Mouse (Mus musculus): Measurements from ENCODE around the gene Ybx1. TPM values are rescaled to one million over a fixed set of nuclear protein-coding genes. Genes with fewer than 3 reads are reported as not detected.

The Ybx1 gene
- 680 and 703 TPM in 2 replicates for polyA plus RNA-seq (2015; fragmentation: Nextera tagmentation; extraction: Ambion mirVana)

GRCm38 (mm10) chr4:119294415-119295133 is at the start of gene Ybx1:
Gene Ybx1, minus strand, starts transcription at chr4:119294604.
- H3K9me3 ChIP-seq (replicated peaks), result no peaks in the 10 kb centered on the region
- peak within 1 kb of the TSS; percentile 72 for H3K4me2 ChIP-seq
- H3K36me3 ChIP-seq, result peaks cover 17% of the 10 kb centered on the region; the same call in 1 of the 2 replicates
- peaks cover 28% of the 10 kb centered on the region for H3K4me1 ChIP-seq
- peak within 1 kb of the TSS; percentile 96 for H3K27ac ChIP-seq
- peak; percentile 99 for ATAC-seq (replicated peaks; ENCODE audit: low FRiP score)
- 0% methylated on average over 61 of the region's 61 CpGs for WGBS
- peak within 1 kb of the TSS; percentile 86 for H3K9ac ChIP-seq
- H3K27me3 ChIP-seq, result no peaks in the 10 kb centered on the region
- H3K4me3 ChIP-seq (replicated peaks), result peak within 1 kb of the TSS; percentile 58

GRCm38 (mm10) chr4:119338861-119339361 is 44.5 kb upstream of the Ybx1 start:
- Histone ChIP-seq H3K27ac (no peak overlapping the region), H3K36me3 (no peaks in the 10 kb centered on the region), H3K27me3 (no peaks in the 10 kb centered on the region), H3K4me3 (replicated peaks) (no peak overlapping the region), H3K4me2 (0 out of 2 replicates have a peak overlapping the region, but pooled peaks have one; percentile 37), H3K9ac (no peak overlapping the region), H3K9me3 (replicated peaks) (no peaks in the 10 kb centered on the region), H3K4me1 (no peaks in the 10 kb centered on the region)
- peak; percentile 49; the same call in 1 of the 2 replicates for ATAC-seq (replicated peaks; ENCODE audit: low FRiP score)
- 4% methylated on average over 10 of the region's 10 CpGs for WGBS

GRCm38 (mm10) chr4:119338422-119338821 is 44.0 kb upstream of the Ybx1 start:
- H3K4me3 ChIP-seq (replicated peaks), result no peak overlapping the region
- 74% methylated on average over 4 of the region's 4 CpGs for WGBS
- H3K4me2 ChIP-seq, result 0 out of 2 replicates have a peak overlapping the region, but pooled peaks have one; percentile 37
- no peak overlapping the region for H3K9ac ChIP-seq
- no peaks in the 10 kb centered on the region for H3K27me3 ChIP-seq
- no peaks in the 10 kb centered on the region for H3K36me3 ChIP-seq
- no peak overlapping the region for H3K27ac ChIP-seq
- no peaks in the 10 kb centered on the region for H3K9me3 ChIP-seq (replicated peaks)
- no peaks in the 10 kb centered on the region for H3K4me1 ChIP-seq
- no peak for ATAC-seq (replicated peaks; ENCODE audit: low FRiP score)

- Histone ChIP-seq H3K4me3 (replicated peaks) (no peak overlapping the region), H3K9ac (no peak overlapping the region), H3K36me3 (no peaks in the 10 kb centered on the region), H3K27me3 (no peaks in the 10 kb centered on the region), H3K4me1 (no peaks in the 10 kb centered on the region), H3K9me3 (replicated peaks) (no peaks in the 10 kb centered on the region), H3K27ac (no peak overlapping the region), H3K4me2 (no peak overlapping the region)
- WGBS, result 91% methylated on average over 6 of the region's 6 CpGs
- no peak for ATAC-seq (replicated peaks; ENCODE audit: low FRiP score)
These were observed 39.1 kb upstream of the Ybx1 start for GRCm38 (mm10) chr4:119333487-119333886.

DNA sequence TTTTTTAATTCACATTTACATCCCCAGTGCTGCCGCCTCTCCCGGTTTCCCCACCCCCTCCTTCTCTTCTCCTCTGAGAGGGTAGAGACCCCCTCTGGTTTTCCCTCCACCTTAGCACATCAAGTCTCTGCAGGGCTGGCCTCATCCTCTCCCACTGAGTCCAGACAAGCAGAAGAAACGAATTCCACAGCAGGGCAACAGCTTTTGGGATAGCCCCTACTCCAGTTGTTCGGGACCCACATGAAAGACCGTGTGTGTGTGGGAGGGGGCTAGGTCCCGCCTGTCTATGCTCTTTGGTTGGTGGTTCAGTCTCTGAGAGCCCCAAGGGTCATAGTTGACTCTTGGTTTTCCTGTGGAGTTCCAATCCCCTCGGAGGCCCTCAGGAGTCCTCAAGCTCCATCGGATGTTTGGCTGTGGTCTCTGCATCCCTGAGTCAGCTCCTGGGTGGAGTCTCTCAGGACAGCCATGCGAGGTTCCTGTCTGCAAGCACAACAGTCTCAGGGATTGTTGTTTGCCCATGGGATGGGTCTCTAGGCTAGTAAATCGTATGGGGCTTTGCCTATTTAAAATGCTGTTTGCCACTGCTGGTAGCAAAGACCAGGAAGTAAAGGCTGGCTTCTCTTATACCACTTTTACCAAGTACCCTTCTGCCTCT is 26.6 kb upstream of the Ybx1 start:
- peaks cover 32% of the 10 kb centered on the region for H3K36me3 ChIP-seq
- H3K9me3 ChIP-seq (replicated peaks), result no peaks in the 10 kb centered on the region
- H3K27me3 ChIP-seq, result no peaks in the 10 kb centered on the region
- peak; percentile 61 for ATAC-seq (replicated peaks; ENCODE audit: low FRiP score)
- peaks cover 16% of the 10 kb centered on the region for H3K4me1 ChIP-seq
- peak overlapping the region; percentile 89 for H3K4me2 ChIP-seq
- H3K4me3 ChIP-seq (replicated peaks), result peak overlapping the region; percentile 63
- peak overlapping the region; percentile 60 for H3K9ac ChIP-seq
- H3K27ac ChIP-seq, result peak overlapping the region; percentile 84
- 19% methylated on average over 10 of the region's 10 CpGs for WGBS

GRCm38 (mm10) chr4:119320131-119320830 is 25.9 kb upstream of the Ybx1 start, which contains the start of gene Ppih:
Gene Ppih, minus strand, starts transcription at chr4:119320546.
- Histone ChIP-seq H3K4me3 (replicated peaks) (peak within 1 kb of the TSS; percentile 63), H3K9me3 (replicated peaks) (no peaks in the 10 kb centered on the region), H3K9ac (peak within 1 kb of the TSS; percentile 60), H3K27ac (peak within 1 kb of the TSS; percentile 84), H3K4me2 (peak within 1 kb of the TSS; percentile 89), H3K27me3 (no peaks in the 10 kb centered on the region), H3K36me3 (peaks cover 40% of the 10 kb centered on the region), H3K4me1 (peaks cover 16% of the 10 kb centered on the region)
- peak; percentile 98 for ATAC-seq (replicated peaks; ENCODE audit: low FRiP score)
- WGBS, result under 1% methylated on average over 44 of the region's 44 CpGs

DNA sequence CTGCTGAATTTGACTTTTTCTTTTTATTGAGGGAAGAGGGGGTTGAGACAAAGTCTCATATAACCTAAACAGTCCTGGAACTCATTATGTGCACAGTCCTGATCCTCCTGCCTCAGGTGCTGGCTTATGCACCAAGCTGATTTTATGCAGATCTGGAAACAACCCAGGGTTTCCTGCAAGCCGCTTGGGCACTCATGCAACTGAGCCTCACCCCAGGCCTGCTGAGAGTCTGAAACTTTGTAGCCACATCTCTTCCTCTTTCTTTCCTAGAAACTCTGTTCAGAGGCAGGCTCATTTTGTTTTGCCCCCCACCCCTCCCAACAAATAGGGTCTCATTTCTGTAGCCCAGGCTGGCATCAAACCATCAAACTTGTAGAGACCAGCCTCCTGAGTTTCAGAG is 19.4 kb upstream of the Ybx1 start:
- 84% methylated on average over 1 of the region's 1 CpGs for WGBS
- Histone ChIP-seq H3K4me2 (no peak overlapping the region), H3K27ac (no peak overlapping the region), H3K9me3 (replicated peaks) (no peaks in the 10 kb centered on the region), H3K27me3 (no peaks in the 10 kb centered on the region), H3K4me3 (replicated peaks) (no peak overlapping the region), H3K36me3 (peaks cover 88% of the 10 kb centered on the region), H3K4me1 (no peaks in the 10 kb centered on the region), H3K9ac (no peak overlapping the region)
- ATAC-seq (replicated peaks; ENCODE audit: low FRiP score), result no peak

DNA sequence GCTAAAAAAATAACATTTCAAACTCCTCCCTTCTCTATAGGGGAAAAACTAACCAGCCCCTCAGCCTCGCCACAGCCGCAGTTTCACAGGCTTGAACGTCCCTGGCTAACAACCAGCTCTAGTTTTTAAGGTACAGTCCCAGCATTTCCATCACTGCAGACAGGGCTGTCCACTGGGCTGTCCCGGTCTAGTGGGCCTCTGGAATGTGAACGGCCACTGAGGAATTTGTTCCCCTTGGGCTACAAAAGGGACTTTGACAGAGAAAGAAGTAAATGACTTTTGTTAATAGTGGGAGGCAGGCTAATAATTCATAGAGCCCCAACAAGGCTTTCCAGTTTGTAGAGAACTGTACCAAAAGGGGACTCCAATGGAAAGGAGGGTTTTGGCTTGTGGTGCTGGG is 11.0 kb upstream of the Ybx1 start:
- Histone ChIP-seq H3K36me3 (peaks cover 43% of the 10 kb centered on the region), H3K27ac (peak overlapping the region; percentile 84), H3K4me1 (peaks cover 6% of the 10 kb centered on the region; the same call in 1 of the 2 replicates), H3K4me3 (replicated peaks) (no peak overlapping the region), H3K9ac (no peak overlapping the region), H3K27me3 (no peaks in the 10 kb centered on the region), H3K4me2 (no peak overlapping the region), H3K9me3 (replicated peaks) (no peaks in the 10 kb centered on the region)
- ATAC-seq (replicated peaks; ENCODE audit: low FRiP score), result peak; percentile 89
- WGBS, result 43% methylated on average over 5 of the region's 5 CpGs

GRCm38 (mm10) chr4:119303291-119303690 is 8.9 kb upstream of the Ybx1 start:
- no peak for ATAC-seq (replicated peaks; ENCODE audit: low FRiP score)
- no peaks in the 10 kb centered on the region for H3K9me3 ChIP-seq (replicated peaks)
- no peak overlapping the region for H3K27ac ChIP-seq
- H3K27me3 ChIP-seq, result no peaks in the 10 kb centered on the region
- no peak overlapping the region for H3K9ac ChIP-seq
- no peak overlapping the region for H3K4me2 ChIP-seq
- WGBS, result 94% methylated on average over 8 of the region's 8 CpGs
- H3K4me1 ChIP-seq, result peaks cover 6% of the 10 kb centered on the region; the same call in 1 of the 2 replicates
- peaks cover 26% of the 10 kb centered on the region for H3K36me3 ChIP-seq
- H3K4me3 ChIP-seq (replicated peaks), result no peak overlapping the region

- Histone ChIP-seq H3K27me3 (no peaks in the 10 kb centered on the region), H3K9me3 (replicated peaks) (no peaks in the 10 kb centered on the region), H3K4me2 (no peak overlapping the region), H3K27ac (no peak overlapping the region), H3K36me3 (peaks cover 11% of the 10 kb centered on the region), H3K4me3 (replicated peaks) (no peak overlapping the region), H3K9ac (no peak overlapping the region), H3K4me1 (peaks cover 6% of the 10 kb centered on the region; the same call in 1 of the 2 replicates)
- WGBS, result 85% methylated on average over 3 of the region's 3 CpGs
- no peak for ATAC-seq (replicated peaks; ENCODE audit: low FRiP score)
These were observed 7.4 kb upstream of the Ybx1 start for GRCm38 (mm10) chr4:119301777-119302176.

- no peak overlapping the region for H3K4me2 ChIP-seq
- H3K9ac ChIP-seq, result no peak overlapping the region
- peaks cover 8% of the 10 kb centered on the region; the same call in 1 of the 2 replicates for H3K36me3 ChIP-seq
- H3K9me3 ChIP-seq (replicated peaks), result no peaks in the 10 kb centered on the region
- H3K27me3 ChIP-seq, result no peaks in the 10 kb centered on the region
- H3K4me3 ChIP-seq (replicated peaks), result no peak overlapping the region
- WGBS, result 91% methylated on average over 3 of the region's 3 CpGs
- no peak overlapping the region for H3K27ac ChIP-seq
- no peak for ATAC-seq (replicated peaks; ENCODE audit: low FRiP score)
- H3K4me1 ChIP-seq, result peaks cover 5% of the 10 kb centered on the region; the same call in 1 of the 2 replicates
These were observed 6.4 kb upstream of the Ybx1 start for GRCm38 (mm10) chr4:119300761-119301160.

Data from kidney, embryonic 15.5 days (tissue).